Mouse (Mus musculus): ENCODE measurements around the gene Exoc2.

- TF ChIP-seq EP300 (IDR thresholded peaks at IDR 0.05; ENCODE audit: low read depth) (no peak), CTCF (IDR thresholded peaks at IDR 0.05; ENCODE audit: low read depth) (no peak)
These were observed 149.0 kb downstream of the Exoc2 start for GRCm38 (mm10) chr13:30824903-30825302.
